Mouse (Mus musculus): ENCODE results near the gene Upk3bl. TPM values are rescaled to one million over a fixed set of nuclear protein-coding genes. Genes with fewer than 3 reads are reported as not detected.

The Upk3bl gene
- not detected for total RNA-seq (2021)
- long read RNA-seq, experiment 1, partial matches to known transcripts = 0 of 1 reads
- long read RNA-seq, experiment 1, other reads (novel, unspliced or antisense) = 1 of 1 reads
- long read RNA-seq, experiment 2 = 0 reads

- DNase-seq = no peak
These were observed at the start of gene Upk3bl for GRCm38 (mm10) chr5:136054301-136055077. TSS of gene Upk3bl (plus strand) at chr5:136054492.

- DNase-seq = no peak
These were observed 49.8 kb upstream of the Upk3bl start for GRCm38 (mm10) chr5:136004537-136004936.

- no peak for DNase-seq
These were observed 46.5 kb upstream of the Upk3bl start for GRCm38 (mm10) chr5:136007745-136008144.

GRCm38 (mm10) chr5:136014877-136015276 lies 39.4 kb upstream of the Upk3bl start:
- no peak for DNase-seq

- no peak for DNase-seq
These were observed 38.7 kb upstream of the Upk3bl start for GRCm38 (mm10) chr5:136015586-136015985.

- peak; percentile 39 for DNase-seq
These were observed 38.0 kb upstream of the Upk3bl start for GRCm38 (mm10) chr5:136016014-136016876.

GRCm38 (mm10) chr5:136017262-136017661 lies 37.0 kb upstream of the Upk3bl start:
- no peak for DNase-seq

GRCm38 (mm10) chr5:136018726-136019125 lies 35.6 kb upstream of the Upk3bl start:
- no peak for DNase-seq

- no peak for DNase-seq
These were observed 34.4 kb upstream of the Upk3bl start for GRCm38 (mm10) chr5:136019907-136020306.

GRCm38 (mm10) chr5:136025712-136026111 lies 28.6 kb upstream of the Upk3bl start:
- peak; percentile 61 for DNase-seq

- DNase-seq = no peak
These were observed 27.4 kb upstream of the Upk3bl start for GRCm38 (mm10) chr5:136026859-136027258.

- no peak for DNase-seq
These were observed 26.5 kb upstream of the Upk3bl start for GRCm38 (mm10) chr5:136027612-136028311.

- no peak for DNase-seq
These were observed 19.4 kb upstream of the Upk3bl start for GRCm38 (mm10) chr5:136034868-136035267.

GRCm38 (mm10) chr5:136035285-136035684 lies 19.0 kb upstream of the Upk3bl start:
- no peak for DNase-seq

- no peak for DNase-seq
These were observed 17.6 kb upstream of the Upk3bl start for GRCm38 (mm10) chr5:136036667-136037066.

- no peak for DNase-seq
These were observed 15.8 kb upstream of the Upk3bl start, which contains the start of gene Upk3b for GRCm38 (mm10) chr5:136038258-136039214. TSS of gene Upk3b (plus strand) at chr5:136038496.

GRCm38 (mm10) chr5:136040210-136040609 lies 14.1 kb upstream of the Upk3bl start:
- DNase-seq = no peak

GRCm38 (mm10) chr5:136041260-136041659 lies 13.0 kb upstream of the Upk3bl start:
- DNase-seq = no peak

- DNase-seq = no peak
These were observed 12.6 kb upstream of the Upk3bl start for GRCm38 (mm10) chr5:136041666-136042065.

- DNase-seq = no peak
These were observed 9.4 kb upstream of the Upk3bl start for GRCm38 (mm10) chr5:136044865-136045264.

GRCm38 (mm10) chr5:136045408-136045807 lies 8.9 kb upstream of the Upk3bl start:
- DNase-seq = no peak
